ENCODE assay signal across 21 mouse cellular contexts in genomic region chrX:162446678-162447318, GRCm38 (mm10).
DNase-seq lines count a peak whose midpoint lies in the region; ATAC-seq and TF ChIP-seq lines count a peak whose summit lies in the region.
"Had no signal": no experiment of that assay in that cellular context is flagged by ENCODE, and none has a peak within 500 bp of the region (broad histone marks: within the 10 kb centered on the region; RNA-seq: fewer than 3 reads in every experiment).

No protein-coding gene starts in this region.

- no peak for TF ChIP-seq CTCF in MEL (IDR thresholded peaks at IDR 0.05 in 2 of 3, conservative IDR thresholded peaks at IDR 0.05 in 1 of 3; ENCODE audit: control insufficient read depth in 1 of 3, insufficient read depth in 1 of 3, low read depth in 2 of 3, low read length in 3 of 3, poor library complexity in 1 of 3, severe bottlenecking in 1 of 3)

- no peaks in the 10 kb centered on the region for H3K79me2 ChIP-seq in MEL (ENCODE audit: control insufficient read depth, insufficient read depth, low read length, poor library complexity)

- WGBS in liver, embryonic 11.5 days = 68% methylated on average over 2 of the region's 2 CpGs
- WGBS in liver, embryonic 15.5 days (ENCODE audit: insufficient replicate concordance) = 40% methylated on average over 2 of the region's 2 CpGs
- WGBS in kidney, embryonic 14.5 days = 95% methylated on average over 2 of the region's 2 CpGs

- H3K27me3 ChIP-seq in MEL (ENCODE audit: control insufficient read depth in 1 of 2, insufficient read depth in 2 of 2, low read length in 2 of 2) = no peaks in the 10 kb centered on the region
- peaks cover 2% of the 10 kb centered on the region; the same call in 1 of the 2 replicates for H3K27me3 ChIP-seq in liver, embryonic 11.5 days (replicated peaks; ENCODE audit: control insufficient read depth, insufficient read depth, low read length)
- no peaks in the 10 kb centered on the region; the same call in 1 of the 2 replicates for H3K27me3 ChIP-seq in liver, embryonic 15.5 days
- no peaks in the 10 kb centered on the region for H3K27me3 ChIP-seq in kidney, embryonic 14.5 days (ENCODE audit: control insufficient read depth, insufficient read depth, low read length)
- H3K27me3 ChIP-seq: CH12.LX had no signal

- peaks cover 17 to 21% of the 10 kb centered on the region in 2 experiments for H3K4me1 ChIP-seq in MEL (ENCODE audit: control insufficient read depth in 1 of 2, insufficient read depth in 2 of 2, low read length in 2 of 2)
- no peaks in the 10 kb centered on the region for H3K4me1 ChIP-seq in liver, embryonic 11.5 days (replicated peaks; ENCODE audit: control insufficient read depth, insufficient read depth, low read length)
- H3K4me1 ChIP-seq in liver, embryonic 15.5 days (replicated peaks) = peaks cover 11% of the 10 kb centered on the region; the same call in 1 of the 2 replicates
- no peaks in the 10 kb centered on the region for H3K4me1 ChIP-seq in kidney, embryonic 14.5 days (ENCODE audit: control insufficient read depth, insufficient read depth, low read length)
- H3K4me1 ChIP-seq: embryonic facial prominence, embryonic 15.5 days; forebrain, embryonic 13.5 days; hindbrain, embryonic 12.5 days had no signal

- H3K4me3 ChIP-seq in MEL (ENCODE audit: control insufficient read depth in 1 of 2, insufficient read depth in 1 of 2, low read depth in 2 of 2, low read length in 2 of 2) = peak overlapping the region; percentile 4 to 25; a peak in 3 of 4 replicates
- no peak overlapping the region for H3K4me3 ChIP-seq in liver, embryonic 11.5 days (ENCODE audit: low read depth, low read length)
- H3K4me3 ChIP-seq in liver, embryonic 15.5 days (replicated peaks) = no peak overlapping the region
- H3K4me3 ChIP-seq in kidney, embryonic 14.5 days (ENCODE audit: low read length) = no peak overlapping the region
- H3K4me3 ChIP-seq: embryonic facial prominence, embryonic 15.5 days; forebrain, embryonic 13.5 days; hindbrain, embryonic 12.5 days had no signal

- no peak overlapping the region for H3K4me2 ChIP-seq in liver, embryonic 11.5 days
- H3K4me2 ChIP-seq in liver, embryonic 15.5 days = peak overlapping the region; percentile 13; the same call in 1 of the 2 replicates
- H3K4me2 ChIP-seq in kidney, embryonic 14.5 days (replicated peaks; ENCODE audit: low read depth, low read length) = no peak overlapping the region
- H3K4me2 ChIP-seq: embryonic facial prominence, embryonic 15.5 days; forebrain, embryonic 13.5 days; hindbrain, embryonic 12.5 days had no signal

- H3K36me3 ChIP-seq in MEL (ENCODE audit: control insufficient read depth in 1 of 2, insufficient read depth in 2 of 2, low read length in 2 of 2) = peaks cover 0 to 27% of the 10 kb centered on the region in 2 experiments; a peak in 2 of 4 replicates
- no peaks in the 10 kb centered on the region for H3K36me3 ChIP-seq in liver, embryonic 11.5 days (ENCODE audit: control insufficient read depth, insufficient read depth, low read length)
- no peaks in the 10 kb centered on the region for H3K36me3 ChIP-seq in liver, embryonic 15.5 days (replicated peaks)
- H3K36me3 ChIP-seq in kidney, embryonic 14.5 days (ENCODE audit: control insufficient read depth, insufficient read depth, low read length) = no peaks in the 10 kb centered on the region
- H3K36me3 ChIP-seq: embryonic facial prominence, embryonic 15.5 days; hindbrain, embryonic 12.5 days had no signal

- H3K27ac ChIP-seq in MEL (ENCODE audit: control insufficient read depth, low read depth, low read length) = peak overlapping the region; percentile 81
- no peak overlapping the region for H3K27ac ChIP-seq in liver, embryonic 11.5 days (ENCODE audit: low read depth, low read length)
- 0 out of 2 replicates have a peak overlapping the region, but pooled peaks have one; percentile 33 for H3K27ac ChIP-seq in liver, embryonic 15.5 days (replicated peaks)
- no peak overlapping the region for H3K27ac ChIP-seq in kidney, embryonic 14.5 days (ENCODE audit: low read depth, low read length)
- H3K27ac ChIP-seq: embryonic facial prominence, embryonic 15.5 days; forebrain, embryonic 13.5 days; hindbrain, embryonic 12.5 days had no signal

- TF ChIP-seq RAD21 in MEL (IDR thresholded peaks at IDR 0.05; ENCODE audit: low read depth, low read length) = no peak

- DNase-seq in MEL (ENCODE audit: low read depth, low spot score) = peak; percentile 67
- DNase-seq in liver, embryonic 11.5 days (ENCODE audit: low spot score) = no peak
- no peak for DNase-seq in left cerebral cortex, adult 9 months (ENCODE audit: low spot score in 2 of 2)
- no peak for DNase-seq in layer of hippocampus, postnatal 10 days (ENCODE audit: low spot score in 2 of 2)
- DNase-seq: adrenal gland, adult 8-10 months; cerebellum, adult 11 months; cerebellum, adult 8-10 months; cerebellum, postnatal 14 days; embryo, embryonic 11 days; forebrain, postnatal 0 days; gastrocnemius, postnatal 36 days; heart, adult 11 months; heart, postnatal 10 days; heart, postnatal 4 days had no signal

- no peak for TF ChIP-seq POLR2A in MEL (IDR thresholded peaks at IDR 0.05; ENCODE audit: control insufficient read depth in 1 of 2, insufficient read depth in 1 of 2, low read depth in 1 of 2, low read length in 2 of 2, poor library complexity in 1 of 2)

- no peaks in the 10 kb centered on the region for H3K9me3 ChIP-seq in MEL (replicated peaks; ENCODE audit: insufficient read depth, low read length)
- H3K9me3 ChIP-seq in liver, embryonic 11.5 days (ENCODE audit: control insufficient read depth, low read length) = no peaks in the 10 kb centered on the region
- H3K9me3 ChIP-seq in liver, embryonic 15.5 days (replicated peaks) = no peaks in the 10 kb centered on the region
- H3K9me3 ChIP-seq in kidney, embryonic 14.5 days (ENCODE audit: control insufficient read depth, low read length) = no peaks in the 10 kb centered on the region
- H3K9me3 ChIP-seq: embryonic facial prominence, embryonic 15.5 days; forebrain, embryonic 13.5 days; hindbrain, embryonic 12.5 days had no signal

- H3K9ac ChIP-seq in MEL (ENCODE audit: control insufficient read depth, low read depth, low read length, poor library complexity, severe bottlenecking) = peak overlapping the region; percentile 17; the same call in 1 of the 2 replicates
- H3K9ac ChIP-seq in liver, embryonic 11.5 days (ENCODE audit: low read depth, low read length) = no peak overlapping the region
- H3K9ac ChIP-seq in liver, embryonic 15.5 days = no peak overlapping the region
- no peak overlapping the region for H3K9ac ChIP-seq in kidney, embryonic 14.5 days (ENCODE audit: low read depth, low read length)
- H3K9ac ChIP-seq: embryonic facial prominence, embryonic 15.5 days; forebrain, embryonic 13.5 days; forebrain, postnatal 0 days; hindbrain, embryonic 12.5 days had no signal

- ATAC-seq in liver, embryonic 11.5 days (replicated peaks; ENCODE audit: low FRiP score) = peak; percentile 86
- peak; percentile 76 for ATAC-seq in liver, embryonic 15.5 days (ENCODE audit: insufficient read depth)
- ATAC-seq in kidney, embryonic 14.5 days (ENCODE audit: low FRiP score, low TSS enrichment) = no peak
- ATAC-seq: forebrain, embryonic 13.5 days; forebrain, postnatal 0 days; hindbrain, embryonic 16.5 days had no signal

- peak; percentile 59 to 71 for TF ChIP-seq EP300 in MEL (IDR thresholded peaks at IDR 0.05; ENCODE audit: low read depth in 1 of 2, low read length in 2 of 2)

TF ChIP-seq in MEL, 35 proteins besides CTCF, POLR2A, EP300 and RAD21:
- TF ChIP-seq HCFC1 (IDR thresholded peaks at IDR 0.05; ENCODE audit: low read depth, low read length) (peak; percentile 38; the same call in 1 of the 2 replicates), GATA1 (IDR thresholded peaks at IDR 0.05; ENCODE audit: low read depth, low read length) (peak; percentile 74), ZNF384 (IDR thresholded peaks at IDR 0.05; ENCODE audit: low read depth, low read length) (peak; percentile 94), POLR2AphosphoS2 (IDR thresholded peaks at IDR 0.05; ENCODE audit: low read length) (no peak), MAFK (IDR thresholded peaks at IDR 0.05; ENCODE audit: borderline replicate concordance, low read depth, low read length) (no peak), TAL1 (IDR thresholded peaks at IDR 0.05; ENCODE audit: low read length) (peak; percentile 53), UBTF (IDR thresholded peaks at IDR 0.05; ENCODE audit: borderline replicate concordance, insufficient read depth, low read depth, low read length) (no peak), MAZ (IDR thresholded peaks at IDR 0.05; ENCODE audit: low read depth, low read length) (0 out of 2 replicates have a peak, but pooled peaks have one; percentile 44), TCF12 (IDR thresholded peaks at IDR 0.05; ENCODE audit: low read depth, low read length) (peak; percentile 70), ZC3H11A (IDR thresholded peaks at IDR 0.05; ENCODE audit: low read depth, low read length) (no peak), TBP (IDR thresholded peaks at IDR 0.05; ENCODE audit: low read depth, low read length) (no peak), POLR2AphosphoS5 (IDR thresholded peaks at IDR 0.05; ENCODE audit: borderline replicate concordance, low read depth, low read length) (no peak), MYC (IDR thresholded peaks at IDR 0.05; ENCODE audit: low read depth, low read length) (no peak), ETS1 (IDR thresholded peaks at IDR 0.05; ENCODE audit: low read depth, low read length) (peak; percentile 61), SIN3A (IDR thresholded peaks at IDR 0.05; ENCODE audit: low read length) (peak; percentile 51; the same call in 1 of the 2 replicates), BHLHE40 (IDR thresholded peaks at IDR 0.05; ENCODE audit: borderline replicate concordance, low read depth, low read length) (no peak), RCOR1 (IDR thresholded peaks at IDR 0.05; ENCODE audit: low read depth, low read length) (peak; percentile 48)

Comparison
In these comparisons a context has a peak if more than half of its experiments do, and no peak if none do; other contexts are left out.
1. H3K27ac ChIP-seq: peak in MEL (single experiment) and liver, embryonic 15.5 days (single experiment); none in liver, embryonic 11.5 days (single experiment) and kidney, embryonic 14.5 days (single experiment).
2. H3K4me3 ChIP-seq: peak in MEL (2 of 2); none in liver, embryonic 11.5 days (single experiment), liver, embryonic 15.5 days (single experiment) and kidney, embryonic 14.5 days (single experiment).